Mouse (Mus musculus): ENCODE data around the gene Prss57. TPM values are rescaled to one million over a fixed set of nuclear protein-coding genes. Genes with fewer than 3 reads are reported as not detected.
A peak's percentile ranks its signal among the peaks of the same experiment; 100 is the strongest.

The Prss57 gene
- polyA plus RNA-seq (2015; fragmentation: Nextera tagmentation; extraction: Ambion mirVana) = 0.29 TPM in 1 of 2 replicates, not detected in the other

GRCm38 (mm10) chr10:79790861-79791260, at the start of gene Prss57:
Gene Prss57, minus strand, starts transcription at chr10:79790961.
- ATAC-seq (replicated peaks; ENCODE audit: low FRiP score) = no peak
- Histone ChIP-seq H3K9me3 (replicated peaks) (no peaks in the 10 kb centered on the region), H3K9ac (no peak within 1 kb of the TSS), H3K4me1 (peaks cover 22% of the 10 kb centered on the region), H3K27me3 (no peaks in the 10 kb centered on the region), H3K36me3 (no peaks in the 10 kb centered on the region), H3K4me3 (replicated peaks) (no peak within 1 kb of the TSS), H3K4me2 (no peak within 1 kb of the TSS), H3K27ac (no peak within 1 kb of the TSS)
- WGBS = 88% methylated on average over 4 of the region's 4 CpGs

- no peaks in the 10 kb centered on the region for H3K27me3 ChIP-seq
- H3K9ac ChIP-seq = peak overlapping the region; percentile 42; the same call in 1 of the 2 replicates
- peak overlapping the region; percentile 43 for H3K4me3 ChIP-seq (replicated peaks)
- H3K36me3 ChIP-seq = no peaks in the 10 kb centered on the region
- peak overlapping the region; percentile 96 for H3K27ac ChIP-seq
- no peak for ATAC-seq (replicated peaks; ENCODE audit: low FRiP score)
- H3K9me3 ChIP-seq (replicated peaks) = no peaks in the 10 kb centered on the region
- H3K4me2 ChIP-seq = peak overlapping the region; percentile 65
- peaks cover 54% of the 10 kb centered on the region for H3K4me1 ChIP-seq
- 91% methylated on average over 3 of the region's 3 CpGs for WGBS
Measured at GRCm38 (mm10) chr10:79840091-79840490, 49.3 kb upstream of the Prss57 start.

DNA sequence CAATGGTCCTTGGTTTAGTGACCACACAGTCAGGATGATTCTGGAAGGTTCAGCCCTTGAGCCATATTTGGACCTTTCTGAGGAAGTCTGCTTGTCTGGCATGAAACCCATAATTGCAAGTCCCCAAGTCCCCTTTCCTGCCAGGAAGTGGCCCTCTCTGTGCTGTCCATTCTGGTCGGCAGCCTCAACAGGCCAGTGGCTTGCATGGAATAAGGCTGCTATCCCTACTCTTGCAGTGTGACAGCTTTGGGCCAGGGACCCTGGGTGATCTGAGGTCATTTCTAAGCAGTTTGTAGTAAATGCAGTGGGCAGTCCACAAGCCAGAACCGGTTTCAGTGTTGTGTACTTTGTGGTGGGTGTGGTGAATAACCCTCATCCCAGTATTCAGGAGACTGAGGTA, 47.4 kb upstream of the Prss57 start:
- Histone ChIP-seq H3K9ac (no peak overlapping the region), H3K4me3 (replicated peaks) (no peak overlapping the region), H3K27me3 (no peaks in the 10 kb centered on the region), H3K4me1 (peaks cover 42% of the 10 kb centered on the region), H3K9me3 (replicated peaks) (no peaks in the 10 kb centered on the region), H3K4me2 (no peak overlapping the region), H3K36me3 (no peaks in the 10 kb centered on the region), H3K27ac (peak overlapping the region; percentile 10; the same call in 1 of the 2 replicates)
- WGBS = 68% methylated on average over 2 of the region's 2 CpGs
- no peak for ATAC-seq (replicated peaks; ENCODE audit: low FRiP score)

- H3K9ac ChIP-seq = no peak overlapping the region
- no peak for ATAC-seq (replicated peaks; ENCODE audit: low FRiP score)
- H3K27me3 ChIP-seq = no peaks in the 10 kb centered on the region
- 98% methylated on average over 3 of the region's 3 CpGs for WGBS
- H3K4me1 ChIP-seq = peaks cover 30% of the 10 kb centered on the region
- no peaks in the 10 kb centered on the region for H3K9me3 ChIP-seq (replicated peaks)
- H3K36me3 ChIP-seq = no peaks in the 10 kb centered on the region
- H3K27ac ChIP-seq = no peak overlapping the region
- H3K4me2 ChIP-seq = no peak overlapping the region
- no peak overlapping the region for H3K4me3 ChIP-seq (replicated peaks)
Measured at GRCm38 (mm10) chr10:79836918-79837317, 46.2 kb upstream of the Prss57 start.

- WGBS = 23% methylated on average over 9 of the region's 9 CpGs
- H3K4me1 ChIP-seq = peaks cover 11% of the 10 kb centered on the region
- no peaks in the 10 kb centered on the region for H3K9me3 ChIP-seq (replicated peaks)
- H3K9ac ChIP-seq = no peak overlapping the region
- 0 out of 2 replicates have a peak overlapping the region, but pooled peaks have one; percentile 20 for H3K27ac ChIP-seq
- H3K36me3 ChIP-seq = no peaks in the 10 kb centered on the region
- no peak overlapping the region for H3K4me2 ChIP-seq
- no peaks in the 10 kb centered on the region for H3K27me3 ChIP-seq
- no peak overlapping the region for H3K4me3 ChIP-seq (replicated peaks)
- peak; percentile 69 for ATAC-seq (replicated peaks; ENCODE audit: low FRiP score)
Measured at GRCm38 (mm10) chr10:79834769-79835398, 44.1 kb upstream of the Prss57 start.

DNA sequence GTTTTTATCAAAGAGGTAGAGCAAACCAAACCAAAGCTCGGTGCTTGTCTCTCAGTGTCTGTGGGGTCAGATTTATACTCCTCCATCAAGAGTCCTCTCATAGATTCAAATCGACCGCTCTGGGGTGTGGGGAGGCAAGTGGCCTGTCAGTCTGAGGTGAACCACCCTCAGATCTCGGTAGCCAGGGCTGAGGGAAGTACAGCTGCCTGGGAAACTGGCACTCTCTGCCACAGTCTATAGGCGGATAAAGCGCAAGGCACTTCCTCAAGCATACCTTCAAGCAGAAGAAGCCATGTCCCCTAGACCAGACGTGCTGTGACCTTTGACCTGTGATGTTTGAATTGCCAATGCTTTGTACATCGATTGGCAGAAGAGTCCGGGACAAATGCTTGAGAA, 42.0 kb upstream of the Prss57 start:
- peaks cover 7% of the 10 kb centered on the region for H3K4me1 ChIP-seq
- H3K9me3 ChIP-seq (replicated peaks) = no peaks in the 10 kb centered on the region
- H3K27ac ChIP-seq = no peak overlapping the region
- no peaks in the 10 kb centered on the region for H3K36me3 ChIP-seq
- no peak overlapping the region for H3K4me2 ChIP-seq
- no peaks in the 10 kb centered on the region for H3K27me3 ChIP-seq
- ATAC-seq (replicated peaks; ENCODE audit: low FRiP score) = no peak
- no peak overlapping the region for H3K9ac ChIP-seq
- H3K4me3 ChIP-seq (replicated peaks) = no peak overlapping the region
- 78% methylated on average over 9 of the region's 9 CpGs for WGBS

DNA sequence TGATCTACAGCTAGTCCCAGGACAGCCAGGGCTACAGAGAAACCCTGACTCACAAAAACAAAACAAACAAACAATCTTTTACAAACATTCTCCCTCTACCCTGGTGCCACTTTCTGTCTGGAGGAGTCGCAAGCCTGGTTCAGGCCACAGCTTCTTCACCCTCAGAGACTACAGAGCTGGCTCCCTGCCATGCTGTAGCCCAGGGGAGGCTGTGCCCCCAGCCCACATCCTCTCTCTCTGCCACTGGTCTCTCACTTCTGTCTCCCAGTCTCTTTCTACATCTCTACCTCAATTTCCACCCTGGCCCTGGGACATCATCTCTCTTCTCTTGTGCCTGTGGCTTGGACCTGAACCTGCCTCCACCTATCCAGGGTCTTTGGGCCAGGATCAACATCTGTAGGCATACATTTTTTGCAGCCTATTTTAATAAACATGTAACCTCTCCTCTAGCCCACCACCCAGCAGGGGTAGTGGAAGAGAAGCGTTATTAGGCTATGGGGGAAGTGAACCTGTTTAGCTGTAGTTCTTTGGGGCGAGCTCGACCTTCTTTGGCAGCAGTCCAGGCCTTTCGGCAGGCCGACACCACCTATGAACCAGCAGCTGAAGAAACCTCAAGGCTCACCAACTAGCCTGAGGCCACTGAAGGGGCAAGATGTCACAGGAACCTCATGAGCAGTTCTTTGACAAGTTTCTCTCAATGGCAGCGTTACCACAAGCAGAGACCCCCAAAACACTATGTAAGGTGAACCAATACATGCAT, 41.4 kb upstream of the Prss57 start:
- 69% methylated on average over 7 of the region's 7 CpGs for WGBS
- Histone ChIP-seq H3K9ac (no peak overlapping the region), H3K36me3 (no peaks in the 10 kb centered on the region), H3K27ac (no peak overlapping the region), H3K4me1 (peaks cover 7% of the 10 kb centered on the region), H3K4me3 (replicated peaks) (no peak overlapping the region), H3K9me3 (replicated peaks) (no peaks in the 10 kb centered on the region), H3K4me2 (no peak overlapping the region), H3K27me3 (no peaks in the 10 kb centered on the region)
- ATAC-seq (replicated peaks; ENCODE audit: low FRiP score) = no peak

GRCm38 (mm10) chr10:79831583-79831982, 40.8 kb upstream of the Prss57 start:
- no peak overlapping the region for H3K4me3 ChIP-seq (replicated peaks)
- H3K36me3 ChIP-seq = no peaks in the 10 kb centered on the region
- H3K9me3 ChIP-seq (replicated peaks) = no peaks in the 10 kb centered on the region
- peaks cover 7% of the 10 kb centered on the region for H3K4me1 ChIP-seq
- 73% methylated on average over 3 of the region's 3 CpGs for WGBS
- H3K9ac ChIP-seq = no peak overlapping the region
- no peak overlapping the region for H3K4me2 ChIP-seq
- H3K27ac ChIP-seq = no peak overlapping the region
- no peaks in the 10 kb centered on the region for H3K27me3 ChIP-seq
- ATAC-seq (replicated peaks; ENCODE audit: low FRiP score) = no peak

DNA sequence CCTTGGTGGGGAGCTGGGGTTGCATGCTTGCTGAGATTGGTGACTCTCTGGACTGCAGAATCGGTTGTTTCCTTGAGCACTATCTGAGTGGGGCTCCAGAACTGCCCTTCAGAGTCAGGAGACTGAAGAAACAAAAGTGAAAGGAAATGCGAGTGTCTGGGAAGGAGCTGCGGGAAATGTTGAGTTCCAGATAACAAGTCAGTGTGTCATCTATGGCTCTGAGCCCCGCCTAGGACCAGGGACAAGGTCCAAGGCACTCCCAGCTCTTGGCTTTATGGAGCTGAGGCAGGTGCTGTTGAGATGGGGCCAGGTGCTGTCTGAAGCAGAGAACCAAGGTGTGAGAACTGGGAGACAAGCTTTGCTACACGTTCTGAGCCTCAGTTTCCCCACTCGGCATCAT, 33.7 kb upstream of the Prss57 start:
- no peak for ATAC-seq (replicated peaks; ENCODE audit: low FRiP score)
- no peak overlapping the region for H3K4me2 ChIP-seq
- H3K9me3 ChIP-seq (replicated peaks) = no peaks in the 10 kb centered on the region
- peaks cover 49% of the 10 kb centered on the region for H3K4me1 ChIP-seq
- H3K9ac ChIP-seq = no peak overlapping the region
- H3K27ac ChIP-seq = peak overlapping the region; percentile 57
- no peaks in the 10 kb centered on the region for H3K27me3 ChIP-seq
- 67% methylated on average over 6 of the region's 6 CpGs for WGBS
- H3K36me3 ChIP-seq = peaks cover 11% of the 10 kb centered on the region
- no peak overlapping the region for H3K4me3 ChIP-seq (replicated peaks)

DNA sequence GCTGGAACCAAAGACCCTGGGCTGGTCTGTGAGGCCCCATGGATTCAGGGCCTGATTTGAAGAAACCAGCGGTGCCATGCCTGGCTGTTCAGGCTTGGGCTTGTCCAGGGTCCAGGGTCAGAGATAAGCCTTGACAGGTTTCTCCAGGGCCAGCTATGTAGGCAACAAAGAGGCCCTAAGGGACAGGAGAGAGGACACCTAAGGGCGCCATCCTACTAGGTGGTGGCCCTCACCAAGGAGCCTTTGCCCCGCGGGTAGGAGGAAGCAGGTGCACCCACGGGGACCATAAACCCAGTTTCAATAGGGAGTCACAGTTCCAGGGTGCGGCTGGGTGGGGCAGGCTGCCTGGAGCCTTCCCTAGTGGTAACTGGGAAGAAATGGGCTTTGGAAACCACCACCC, 32.2 kb upstream of the Prss57 start:
- Histone ChIP-seq H3K36me3 (peaks cover 21% of the 10 kb centered on the region), H3K4me1 (peaks cover 49% of the 10 kb centered on the region), H3K9ac (no peak overlapping the region), H3K27ac (peak overlapping the region; percentile 83; the same call in 1 of the 2 replicates), H3K9me3 (replicated peaks) (no peaks in the 10 kb centered on the region), H3K4me2 (peak overlapping the region; percentile 46), H3K27me3 (no peaks in the 10 kb centered on the region), H3K4me3 (replicated peaks) (0 out of 2 replicates have a peak overlapping the region, but pooled peaks have one; percentile 2)
- ATAC-seq (replicated peaks; ENCODE audit: low FRiP score) = no peak
- 72% methylated on average over 6 of the region's 6 CpGs for WGBS

DNA sequence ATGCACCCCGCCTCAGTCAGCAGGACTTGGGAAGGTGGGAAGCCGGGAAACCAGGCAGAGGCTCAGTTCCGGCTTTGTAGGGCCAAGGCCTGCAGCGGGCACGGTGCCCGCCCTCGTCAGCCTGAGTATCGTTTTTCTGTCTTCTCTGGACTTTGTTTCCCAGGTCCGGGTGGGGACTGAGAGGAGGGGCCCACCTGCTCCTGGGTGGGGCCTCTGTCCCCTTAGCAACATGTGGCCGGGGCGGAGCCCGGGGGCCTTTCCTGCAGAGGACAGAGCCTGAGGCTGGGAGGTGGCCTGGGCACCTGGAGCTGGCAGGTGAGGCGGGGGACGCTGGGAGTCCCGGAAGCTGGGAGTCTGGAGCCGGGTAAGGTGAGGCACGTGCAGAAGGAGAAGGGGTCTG, 31.6 kb upstream of the Prss57 start:
- peak; percentile 82 for ATAC-seq (replicated peaks; ENCODE audit: low FRiP score)
- Histone ChIP-seq H3K4me1 (peaks cover 51% of the 10 kb centered on the region), H3K36me3 (peaks cover 21% of the 10 kb centered on the region), H3K27ac (peak overlapping the region; percentile 83), H3K9me3 (replicated peaks) (no peaks in the 10 kb centered on the region), H3K9ac (0 out of 2 replicates have a peak overlapping the region, but pooled peaks have one; percentile 11), H3K4me2 (peak overlapping the region; percentile 46), H3K27me3 (no peaks in the 10 kb centered on the region), H3K4me3 (replicated peaks) (0 out of 2 replicates have a peak overlapping the region, but pooled peaks have one; percentile 2)
- WGBS = 23% methylated on average over 17 of the region's 17 CpGs

- peak overlapping the region; percentile 83 for H3K27ac ChIP-seq
- H3K36me3 ChIP-seq = peaks cover 25% of the 10 kb centered on the region
- 0 out of 2 replicates have a peak overlapping the region, but pooled peaks have one; percentile 12 for H3K9ac ChIP-seq
- H3K4me3 ChIP-seq (replicated peaks) = no peak overlapping the region
- no peak for ATAC-seq (replicated peaks; ENCODE audit: low FRiP score)
- H3K9me3 ChIP-seq (replicated peaks) = no peaks in the 10 kb centered on the region
- peaks cover 52% of the 10 kb centered on the region for H3K4me1 ChIP-seq
- H3K27me3 ChIP-seq = no peaks in the 10 kb centered on the region
- H3K4me2 ChIP-seq = peak overlapping the region; percentile 46
- 84% methylated on average over 12 of the region's 12 CpGs for WGBS
Measured at GRCm38 (mm10) chr10:79821731-79822130, 31.0 kb upstream of the Prss57 start.

Data from kidney, embryonic 15.5 days (tissue).